Mouse (Mus musculus): ENCODE measurements at regions not wholly inside any gene's neighbourhood (a gene's known extent, or its start where the extent isn't known, plus 50 kb on each side); places are given as distances from the start of the nearest gene placed in this dataset.

- TF ChIP-seq POLR2A (IDR thresholded peaks at IDR 0.05; ENCODE audit: insufficient read depth, low read depth, low read length) (no peak), CTCF (IDR thresholded peaks at IDR 0.05; ENCODE audit: insufficient read depth, low read depth, low read length) (no peak)
Observed at GRCm38 (mm10) chr8:12126374-12127001, 152.1 kb upstream of the A230072I06Rik start.
